Mouse (Mus musculus): ENCODE measurements around the gene Vps39. TPM values are rescaled to one million over a fixed set of nuclear protein-coding genes. Genes with fewer than 3 reads are reported as not detected.

Vps39 gene
- polyA plus RNA-seq, 2 experiments, result 26.1 to 48.1 TPM

DNA sequence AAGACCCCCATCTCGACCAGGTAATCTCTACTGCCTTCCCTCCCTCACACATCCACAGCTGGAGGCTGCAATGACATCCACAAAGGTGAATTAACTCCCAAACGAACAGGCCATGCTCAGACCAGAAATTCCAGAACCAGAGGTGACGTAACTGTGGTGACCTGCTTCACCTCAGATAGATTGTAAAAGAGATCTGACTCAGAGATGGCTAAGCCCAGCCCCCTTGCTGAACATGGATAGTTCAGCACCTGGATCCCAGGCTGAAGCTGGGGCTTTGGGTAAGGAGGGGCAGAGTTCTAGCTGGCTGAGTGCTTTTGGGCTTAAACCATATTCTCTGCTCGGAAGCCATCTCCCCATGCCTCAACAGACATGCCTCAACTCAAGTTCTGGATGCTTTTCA, 37.9 kb downstream of the Vps39 start:
- TF ChIP-seq POLR2A (IDR thresholded peaks at IDR 0.05; ENCODE audit: borderline replicate concordance, extremely low read depth, insufficient read depth, insufficient read length), result no peak
- Histone ChIP-seq H3K4me2 (replicated peaks; ENCODE audit: low read depth, low read length, severe bottlenecking) (no peak overlapping the region), H3K36me3 (ENCODE audit: control insufficient read depth, insufficient read depth, low read length) (peaks cover 35% of the 10 kb centered on the region), H3K9me3 (ENCODE audit: control insufficient read depth, low read length) (no peaks in the 10 kb centered on the region), H3K27me3 (ENCODE audit: control insufficient read depth, insufficient read depth, low read length) (no peaks in the 10 kb centered on the region), H3K4me3 (replicated peaks; ENCODE audit: low read length) (no peak overlapping the region), H3K4me1 (ENCODE audit: control insufficient read depth, insufficient read depth, low read length) (no peaks in the 10 kb centered on the region), H3K9ac (ENCODE audit: low read depth, low read length, severe bottlenecking) (no peak overlapping the region), H3K27ac (replicated peaks; ENCODE audit: low read depth, low read length) (no peak overlapping the region)
- WGBS, result 65% methylated on average over 4 of the region's 4 CpGs
- DNase-seq (ENCODE audit: low spot score), result no peak
- no peak for ATAC-seq (ENCODE audit: low FRiP score, low read depth)

DNA sequence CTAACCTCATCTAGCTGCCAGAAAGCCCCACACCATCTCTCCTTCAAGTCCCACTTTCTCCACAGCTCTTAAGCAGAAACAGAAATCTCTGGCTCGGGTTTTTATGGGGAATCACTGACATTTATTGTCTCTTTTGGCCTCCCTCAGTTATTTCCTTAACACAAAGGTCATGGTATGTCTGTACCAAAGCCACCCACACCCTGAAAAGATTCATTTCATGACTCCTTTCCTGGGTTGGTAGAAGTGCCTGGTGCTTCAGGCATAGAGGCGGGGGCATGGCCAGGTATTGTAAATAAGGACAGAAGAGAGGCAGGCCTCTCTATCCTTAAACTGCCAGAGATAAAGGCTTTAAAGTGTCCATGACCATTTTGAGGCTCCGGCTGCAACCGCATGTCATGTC, 38.5 kb downstream of the Vps39 start:
- Histone ChIP-seq H3K27ac (replicated peaks; ENCODE audit: low read depth, low read length) (no peak overlapping the region), H3K9ac (ENCODE audit: low read depth, low read length, severe bottlenecking) (no peak overlapping the region), H3K27me3 (ENCODE audit: control insufficient read depth, insufficient read depth, low read length) (no peaks in the 10 kb centered on the region), H3K36me3 (ENCODE audit: control insufficient read depth, insufficient read depth, low read length) (peaks cover 34% of the 10 kb centered on the region), H3K4me3 (replicated peaks; ENCODE audit: low read length) (no peak overlapping the region), H3K4me2 (replicated peaks; ENCODE audit: low read depth, low read length, severe bottlenecking) (no peak overlapping the region), H3K4me1 (ENCODE audit: control insufficient read depth, insufficient read depth, low read length) (no peaks in the 10 kb centered on the region), H3K9me3 (ENCODE audit: control insufficient read depth, low read length) (no peaks in the 10 kb centered on the region)
- no peak for TF ChIP-seq POLR2A (IDR thresholded peaks at IDR 0.05; ENCODE audit: borderline replicate concordance, extremely low read depth, insufficient read depth, insufficient read length)
- no peak for ATAC-seq (ENCODE audit: low FRiP score, low read depth)
- WGBS, result 71% methylated on average over 4 of the region's 4 CpGs
- DNase-seq (ENCODE audit: low spot score), result no peak

GRCm38 (mm10) chr2:120313976-120314375, 39.0 kb downstream of the Vps39 start, which contains the start of gene Pla2g4f:
TSS of gene Pla2g4f (minus strand) at chr2:120314165.
- H3K4me2 ChIP-seq (replicated peaks; ENCODE audit: low read depth, low read length, severe bottlenecking), result no peak within 1 kb of the TSS
- DNase-seq (ENCODE audit: low spot score) (no peak), ATAC-seq (ENCODE audit: low FRiP score, low read depth) (no peak)
- WGBS, result 43% methylated on average over 3 of the region's 3 CpGs
- H3K4me3 ChIP-seq (replicated peaks; ENCODE audit: low read length), result no peak within 1 kb of the TSS
- peaks cover 29% of the 10 kb centered on the region for H3K36me3 ChIP-seq (ENCODE audit: control insufficient read depth, insufficient read depth, low read length)
- H3K9me3 ChIP-seq (ENCODE audit: control insufficient read depth, low read length), result no peaks in the 10 kb centered on the region
- H3K27me3 ChIP-seq (ENCODE audit: control insufficient read depth, insufficient read depth, low read length), result no peaks in the 10 kb centered on the region
- H3K27ac ChIP-seq (replicated peaks; ENCODE audit: low read depth, low read length), result no peak within 1 kb of the TSS
- no peak within 1 kb of the TSS for H3K9ac ChIP-seq (ENCODE audit: low read depth, low read length, severe bottlenecking)
- no peaks in the 10 kb centered on the region for H3K4me1 ChIP-seq (ENCODE audit: control insufficient read depth, insufficient read depth, low read length)
- TF ChIP-seq POLR2A (IDR thresholded peaks at IDR 0.05; ENCODE audit: borderline replicate concordance, extremely low read depth, insufficient read depth, insufficient read length), result no peak

- ATAC-seq (ENCODE audit: low FRiP score, low read depth) (no peak), DNase-seq (ENCODE audit: low spot score) (no peak)
- Histone ChIP-seq H3K27ac (replicated peaks; ENCODE audit: low read depth, low read length) (no peak overlapping the region), H3K4me3 (replicated peaks; ENCODE audit: low read length) (no peak overlapping the region), H3K4me2 (replicated peaks; ENCODE audit: low read depth, low read length, severe bottlenecking) (no peak overlapping the region), H3K36me3 (ENCODE audit: control insufficient read depth, insufficient read depth, low read length) (peaks cover 14% of the 10 kb centered on the region), H3K9ac (ENCODE audit: low read depth, low read length, severe bottlenecking) (no peak overlapping the region), H3K9me3 (ENCODE audit: control insufficient read depth, low read length) (no peaks in the 10 kb centered on the region), H3K27me3 (ENCODE audit: control insufficient read depth, insufficient read depth, low read length) (no peaks in the 10 kb centered on the region), H3K4me1 (ENCODE audit: control insufficient read depth, insufficient read depth, low read length) (no peaks in the 10 kb centered on the region)
- no peak for TF ChIP-seq POLR2A (IDR thresholded peaks at IDR 0.05; ENCODE audit: borderline replicate concordance, extremely low read depth, insufficient read depth, insufficient read length)
- whole genome bisulfite sequencing, result 83% methylated on average over 7 of the region's 7 CpGs
Observed at GRCm38 (mm10) chr2:120312276-120312825, 40.6 kb downstream of the Vps39 start.

DNA sequence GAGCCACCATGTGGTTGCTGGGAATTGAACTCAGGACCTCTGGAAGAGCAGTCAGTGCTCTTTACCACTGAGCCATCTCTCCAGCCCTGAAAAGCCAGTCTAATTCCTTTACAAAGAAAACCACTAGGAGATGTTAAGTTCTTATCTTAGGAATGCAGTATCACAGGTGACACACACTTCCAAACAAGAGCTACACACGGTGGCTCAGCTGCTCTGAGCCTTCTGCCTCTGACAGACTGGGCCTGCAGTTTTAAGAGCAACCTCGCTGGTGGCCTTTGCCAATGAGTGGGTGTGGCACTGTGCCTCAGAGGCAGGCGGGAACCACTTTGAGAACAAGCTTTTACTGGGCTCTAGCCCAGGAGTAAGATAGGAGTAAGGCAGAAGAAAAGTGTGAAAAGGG, 48.8 kb downstream of the Vps39 start:
- H3K27ac ChIP-seq (replicated peaks; ENCODE audit: low read depth, low read length), result no peak overlapping the region
- WGBS, result 9% methylated on average over 3 of the region's 3 CpGs
- H3K9ac ChIP-seq (ENCODE audit: low read depth, low read length, severe bottlenecking), result no peak overlapping the region
- H3K9me3 ChIP-seq (ENCODE audit: control insufficient read depth, low read length), result no peaks in the 10 kb centered on the region
- DNase-seq (ENCODE audit: low spot score) (no peak), ATAC-seq (ENCODE audit: low FRiP score, low read depth) (no peak)
- H3K4me1 ChIP-seq (ENCODE audit: control insufficient read depth, insufficient read depth, low read length), result 0 out of 2 replicates have a peak, but pooled peaks cover 2% of the 10 kb centered on the region
- H3K4me3 ChIP-seq (replicated peaks; ENCODE audit: low read length), result no peak overlapping the region
- H3K4me2 ChIP-seq (replicated peaks; ENCODE audit: low read depth, low read length, severe bottlenecking), result no peak overlapping the region
- no peaks in the 10 kb centered on the region for H3K36me3 ChIP-seq (ENCODE audit: control insufficient read depth, insufficient read depth, low read length)
- no peak for TF ChIP-seq POLR2A (IDR thresholded peaks at IDR 0.05; ENCODE audit: borderline replicate concordance, extremely low read depth, insufficient read depth, insufficient read length)
- H3K27me3 ChIP-seq (ENCODE audit: control insufficient read depth, insufficient read depth, low read length), result no peaks in the 10 kb centered on the region
